Mouse (Mus musculus) regulatory T cell (primary cell): ENCODE data around the gene Psph.
"Not testable (repeated sequence)": the region's sequence is repeated elsewhere in the genome, so short reads cannot be mapped to it uniquely, and the experiment has no call there.

ENCODE experiments used
- in situ Hi-C: fragments of 300-600 bp; cut with MboI, MseI; formaldehyde crosslinking; loops from one replicate; pipeline ENCODE4 v1.15.1; 2025; ENCODE audit warnings: high pct_unique_total_duplicates

Gene Psph

GRCm38 (mm10) chr5:129786818-129787790 is at the start of gene Psph:
TSS of gene Psph (minus strand) at chr5:129787449.
- in situ Hi-C loops: no loop called here

DNA sequence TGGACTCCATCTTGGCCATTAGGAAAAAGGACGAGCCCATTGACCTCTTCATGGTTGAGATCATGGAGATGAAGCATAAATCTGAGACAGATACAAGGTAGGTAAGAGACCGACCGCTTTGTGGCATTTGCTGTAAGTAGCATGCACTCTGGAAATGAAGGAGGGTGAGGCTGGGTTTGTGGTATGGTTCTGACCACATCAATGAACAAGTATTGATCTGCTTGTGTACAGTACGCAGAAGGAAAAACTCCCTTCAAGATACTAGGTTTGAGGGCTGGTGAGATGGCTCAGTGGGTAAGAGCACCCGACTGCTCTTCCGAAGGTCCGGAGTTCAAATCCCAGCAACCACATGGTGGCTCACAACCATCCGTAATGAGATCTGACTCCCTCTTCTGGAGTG is 3.3 kb upstream of the Psph start:
- in situ Hi-C loops: loop anchor here (5.0 kb wide), 2 partner anchors 57 to 447 kb away; partner anchors contain the start of gene Sumf2

DNA sequence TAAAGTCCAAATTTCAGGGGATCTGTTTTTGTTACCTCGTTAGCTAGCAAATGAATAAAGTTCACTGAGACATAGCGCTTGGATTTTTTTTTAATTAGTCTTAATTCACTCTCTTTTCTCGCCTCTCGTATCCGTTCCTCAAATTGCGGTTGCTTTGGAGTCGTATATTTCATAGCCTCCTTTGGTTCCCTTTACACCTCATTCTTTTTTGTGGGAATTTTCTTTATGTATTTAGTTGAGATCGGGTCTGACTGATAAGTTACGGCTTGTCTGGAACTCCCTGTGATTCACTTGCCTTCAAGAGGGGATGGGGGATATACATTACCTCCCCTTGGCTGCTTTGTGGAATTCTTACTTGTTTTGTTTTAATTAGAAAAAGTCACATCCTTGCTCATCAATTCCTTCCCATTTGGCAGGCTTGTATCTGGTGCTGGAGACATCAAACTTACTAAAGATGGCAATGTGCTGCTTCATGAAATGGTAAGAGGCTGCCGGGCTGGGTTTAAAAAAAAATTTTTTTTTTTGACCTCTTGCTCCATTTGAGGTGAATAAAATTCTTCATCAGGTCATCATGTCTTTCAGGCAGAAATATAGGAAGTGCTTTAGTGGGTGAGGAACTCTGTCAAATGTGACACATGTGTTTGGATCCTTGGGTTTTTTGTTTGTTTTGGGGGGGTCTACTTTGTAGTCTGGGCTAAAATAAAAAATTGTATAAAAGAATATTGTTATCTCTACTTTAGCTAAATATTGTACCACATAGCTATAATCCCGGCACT is 757 bp upstream of the Psph start:
- in situ Hi-C loops: no loop called here

DNA sequence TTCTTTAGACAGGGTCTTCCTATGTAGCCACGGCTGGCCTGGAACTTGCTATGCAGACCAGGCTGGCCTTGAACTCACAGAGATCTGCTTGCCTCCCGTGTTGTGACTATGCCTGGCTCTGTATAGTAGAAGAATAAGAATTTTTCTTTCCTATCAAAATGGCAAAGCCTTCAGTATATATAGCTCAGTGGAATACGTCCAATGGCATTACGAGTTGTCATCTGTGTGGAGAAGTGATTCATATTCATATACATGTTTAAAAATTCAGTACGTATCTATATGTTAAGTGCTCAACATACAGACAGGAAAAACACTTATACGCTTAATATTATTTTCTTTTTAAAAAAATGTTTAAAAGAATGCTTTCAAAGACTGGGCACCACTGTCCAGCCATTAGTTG is 1.1 kb downstream of the Psph start:
- in situ Hi-C loops: no loop called here

- in situ Hi-C loops: no loop called here
Measured at GRCm38 (mm10) chr5:129785235-129785870, 1.9 kb downstream of the Psph start.

DNA sequence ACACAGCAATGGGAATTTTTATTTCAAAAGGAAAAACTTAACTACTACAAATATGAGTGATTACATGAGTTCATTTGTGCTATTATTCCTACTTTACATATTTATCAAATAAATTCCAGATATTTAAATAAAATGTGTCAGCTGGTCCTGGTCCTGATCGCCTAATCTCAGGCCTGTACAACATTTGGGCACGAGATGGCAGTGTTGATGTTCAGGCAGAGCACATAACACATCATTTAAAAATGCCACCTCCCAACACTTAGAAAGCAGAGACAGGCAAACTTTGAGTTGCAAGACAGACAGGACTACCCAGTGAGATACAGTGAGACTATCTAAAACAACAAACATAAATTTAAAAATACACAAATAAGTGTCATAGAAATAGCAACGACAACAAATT is 5.0 kb downstream of the Psph start:
- in situ Hi-C loops: no loop called here

GRCm38 (mm10) chr5:129780131-129780530 is 7.1 kb downstream of the Psph start:
- in situ Hi-C loops: no loop called here

DNA sequence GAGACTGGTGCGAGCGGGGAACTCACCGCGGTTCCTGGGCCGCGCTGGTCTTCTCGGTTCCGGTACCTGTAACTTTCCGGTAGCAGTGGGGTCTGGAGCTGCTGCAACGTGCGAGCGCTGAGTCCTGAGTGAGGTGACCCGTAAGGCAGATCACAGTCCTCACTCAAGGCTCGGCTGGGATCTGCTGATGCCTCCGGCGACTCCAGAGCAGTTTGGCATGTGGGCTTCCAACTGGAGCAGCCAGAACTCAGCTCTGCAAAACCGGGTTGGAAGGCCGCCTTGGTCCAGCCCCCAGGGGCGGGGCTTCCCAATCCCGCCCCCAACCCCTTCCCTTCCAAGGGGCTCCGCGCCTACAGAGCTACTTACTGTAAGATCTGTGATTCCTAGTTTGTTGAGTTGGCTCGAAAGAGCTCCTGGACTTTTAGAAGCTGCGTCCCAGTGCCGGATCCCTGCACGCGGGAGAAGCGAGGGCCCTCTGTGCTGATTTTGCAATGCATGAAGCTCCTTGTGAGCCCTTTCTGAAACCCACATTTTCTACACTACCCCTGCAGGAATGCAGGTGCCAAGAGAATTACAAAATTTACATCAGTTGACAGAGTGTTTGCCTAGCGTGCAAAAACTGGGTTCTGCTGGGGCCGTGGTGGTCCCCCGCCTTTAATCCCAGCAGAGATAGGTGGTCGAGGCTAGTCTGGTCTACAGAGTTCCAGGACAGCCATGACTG is 8.1 kb downstream of the Psph start:
- in situ Hi-C loops: no loop called here

DNA sequence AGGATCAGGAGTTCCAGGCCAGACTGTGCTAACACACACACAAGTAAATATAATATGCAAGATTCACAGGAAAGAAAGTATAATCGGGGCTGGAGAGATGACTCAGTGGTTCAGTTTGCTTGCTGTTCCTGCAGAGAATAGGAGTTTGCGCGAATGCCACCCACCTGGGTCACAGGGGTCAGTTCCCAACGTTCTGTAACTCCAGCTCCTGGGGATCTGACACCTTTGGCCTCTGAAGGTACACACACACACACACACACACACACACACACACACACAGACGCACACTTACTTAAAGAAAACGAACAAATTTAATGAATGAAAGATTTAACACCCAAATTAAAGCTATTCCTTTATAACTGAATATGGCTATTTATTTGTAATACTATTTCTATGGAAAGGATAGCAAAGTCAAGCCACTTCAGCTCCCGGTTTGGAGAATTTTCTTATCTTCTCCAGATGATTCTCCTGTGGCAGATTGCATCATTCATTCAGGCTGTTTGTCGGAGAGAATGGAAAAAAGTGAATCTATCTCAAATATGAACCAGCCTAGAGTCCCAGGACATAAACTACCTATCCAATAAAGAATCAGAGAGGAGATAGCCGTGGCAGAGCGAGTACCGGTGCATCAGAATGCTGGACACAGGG is 8.8 kb downstream of the Psph start:
- in situ Hi-C loops: no loop called here

GRCm38 (mm10) chr5:129774661-129775060 is 12.6 kb downstream of the Psph start:
- in situ Hi-C loops: no loop called here

GRCm38 (mm10) chr5:129773330-129773729 is 13.9 kb downstream of the Psph start:
- in situ Hi-C loops: not testable (repeated sequence)

DNA sequence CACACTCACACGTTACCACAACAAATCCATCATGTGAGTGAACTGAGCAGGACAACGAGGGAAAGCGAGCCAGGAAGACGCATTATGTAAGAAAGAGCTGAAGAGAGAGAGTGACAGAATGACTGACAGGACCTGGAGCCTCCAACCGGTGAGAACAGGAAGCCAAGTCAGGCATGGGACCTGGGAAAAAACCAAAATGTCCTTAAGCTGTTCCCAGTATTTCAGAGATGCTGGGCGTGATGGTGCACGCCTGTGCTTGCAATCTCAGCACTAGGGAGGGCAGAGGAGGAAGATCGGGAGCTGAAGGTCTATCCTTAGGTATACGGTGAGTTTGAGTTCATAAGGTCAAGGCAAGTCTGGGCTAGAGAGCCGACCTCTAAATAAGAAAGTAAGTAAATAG is 14.8 kb downstream of the Psph start:
- in situ Hi-C loops: no loop called here

GRCm38 (mm10) chr5:129770443-129771355 is 16.6 kb downstream of the Psph start:
- in situ Hi-C loops: no loop called here

DNA sequence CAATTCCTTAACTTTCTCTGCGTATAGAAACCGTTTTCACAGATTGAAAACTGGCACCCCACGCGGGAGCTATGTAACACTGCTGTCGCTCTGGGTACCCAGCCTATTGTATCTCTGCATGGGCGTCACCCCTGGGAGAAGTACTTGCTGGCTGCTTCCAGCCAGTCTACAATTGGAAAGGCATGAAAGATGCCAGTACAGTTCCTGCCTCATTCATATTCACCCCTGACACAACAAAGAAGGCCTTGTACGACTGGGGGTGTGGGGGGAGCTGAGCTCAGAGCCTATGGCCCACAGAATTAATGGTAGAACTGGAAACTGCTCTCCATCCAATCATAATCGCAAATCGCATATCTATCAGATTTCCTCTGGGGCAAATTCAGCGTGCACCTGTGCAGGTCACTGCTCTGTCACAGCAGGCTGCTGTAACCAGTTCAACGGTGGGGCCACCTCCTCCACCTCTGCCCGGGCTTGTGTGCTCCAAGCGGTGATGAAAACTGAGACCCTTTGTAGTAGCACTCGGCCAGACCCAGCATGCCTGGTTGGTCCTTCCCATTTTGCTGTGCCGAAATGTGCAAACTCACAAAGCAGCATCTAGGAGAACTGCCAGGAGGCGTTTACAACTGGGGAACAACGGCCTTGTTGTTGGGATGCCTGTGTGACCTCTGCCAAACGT is 25.2 kb downstream of the Psph start:
- in situ Hi-C loops: no loop called here

DNA sequence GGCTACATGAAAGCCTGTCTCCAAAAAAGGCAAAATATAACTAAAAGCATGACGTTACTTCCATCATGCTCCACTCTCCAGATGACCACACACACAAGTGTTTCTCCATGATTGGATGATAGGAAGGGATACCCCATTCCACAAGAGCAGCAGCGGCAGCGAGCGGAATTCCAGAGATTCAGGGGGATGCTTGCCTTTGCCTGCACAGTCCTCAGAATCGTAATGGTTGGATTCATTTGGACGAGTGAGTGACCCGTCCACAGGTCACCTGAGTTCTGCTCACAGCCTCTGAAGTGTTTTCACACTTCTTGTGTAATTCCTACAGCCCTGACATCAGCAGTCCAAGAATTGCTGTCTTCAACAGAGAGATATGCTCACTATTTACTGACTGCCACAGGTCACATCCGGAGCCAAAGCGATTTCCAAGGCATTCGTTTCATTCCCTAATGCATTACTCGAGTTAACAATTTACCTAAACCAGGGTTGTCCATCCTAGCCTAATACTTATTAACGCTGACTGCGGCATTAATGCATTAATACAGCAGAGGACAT is 27.2 kb downstream of the Psph start:
- in situ Hi-C loops: no loop called here

- in situ Hi-C loops: no loop called here
Measured at GRCm38 (mm10) chr5:129756886-129757285, 30.4 kb downstream of the Psph start.

GRCm38 (mm10) chr5:129744050-129744449 is 43.2 kb downstream of the Psph start:
- in situ Hi-C loops: no loop called here

GRCm38 (mm10) chr5:129742903-129743488 is 44.3 kb downstream of the Psph start:
- in situ Hi-C loops: no loop called here

DNA sequence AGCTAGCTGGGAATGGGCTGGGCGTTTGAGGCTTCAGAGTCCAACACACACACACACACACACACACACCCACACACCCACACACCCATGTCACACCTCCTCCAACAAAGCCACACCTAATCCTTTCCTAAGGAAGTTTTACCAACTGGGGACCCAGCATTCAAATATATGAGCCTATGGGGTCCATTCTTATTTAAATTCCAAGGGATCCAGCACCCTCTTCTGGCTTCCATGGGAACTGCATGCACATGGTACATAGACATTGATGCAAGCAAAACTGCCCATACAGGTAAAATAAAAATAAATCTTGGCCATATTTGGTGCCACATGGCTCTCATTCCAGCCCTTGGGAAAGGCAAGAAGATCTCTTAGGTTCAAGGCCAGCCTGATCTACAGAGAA is 46.3 kb downstream of the Psph start:
- in situ Hi-C loops: no loop called here
